Mouse (Mus musculus): ENCODE data around the gene Ddit4.

The Ddit4 gene

DNA sequence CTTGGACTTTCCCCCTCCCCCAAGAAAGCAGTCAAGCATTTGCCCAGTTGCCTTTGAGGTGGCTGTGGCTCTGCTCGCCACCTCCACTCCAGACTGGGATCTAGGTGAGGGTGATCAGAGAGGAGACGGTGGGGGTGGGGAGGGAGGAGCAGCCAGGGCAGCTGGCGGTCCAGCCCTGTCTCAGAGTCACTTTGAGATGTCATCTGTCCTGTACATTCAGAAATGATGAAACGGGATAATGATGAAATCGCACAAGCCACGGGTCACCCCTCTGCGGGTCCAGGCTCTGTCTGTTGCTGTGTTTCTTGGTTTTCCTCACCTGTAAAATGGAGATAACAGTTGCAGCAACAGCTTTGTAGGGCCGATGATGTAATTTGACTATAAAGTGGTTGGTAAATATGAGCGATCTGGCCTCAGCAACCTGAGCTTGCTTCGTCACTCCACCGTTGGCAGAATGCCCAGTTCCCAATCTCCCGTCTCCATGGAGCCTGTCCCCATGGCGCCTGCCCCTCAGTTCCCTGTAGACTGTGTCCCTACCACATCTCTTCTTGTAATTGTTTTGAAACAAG is 8.1 kb downstream of the Ddit4 start:
- peak; percentile 66; the same call in 1 of the 2 replicates for TF ChIP-seq GATA4 (IDR thresholded peaks at IDR 0.05; ENCODE audit: insufficient replicate concordance, low read length)

- TF ChIP-seq GATA4 (IDR thresholded peaks at IDR 0.05; ENCODE audit: insufficient replicate concordance, low read length): no peak
Measured at GRCm38 (mm10) chr10:59942847-59943420, 8.7 kb downstream of the Ddit4 start.

DNA sequence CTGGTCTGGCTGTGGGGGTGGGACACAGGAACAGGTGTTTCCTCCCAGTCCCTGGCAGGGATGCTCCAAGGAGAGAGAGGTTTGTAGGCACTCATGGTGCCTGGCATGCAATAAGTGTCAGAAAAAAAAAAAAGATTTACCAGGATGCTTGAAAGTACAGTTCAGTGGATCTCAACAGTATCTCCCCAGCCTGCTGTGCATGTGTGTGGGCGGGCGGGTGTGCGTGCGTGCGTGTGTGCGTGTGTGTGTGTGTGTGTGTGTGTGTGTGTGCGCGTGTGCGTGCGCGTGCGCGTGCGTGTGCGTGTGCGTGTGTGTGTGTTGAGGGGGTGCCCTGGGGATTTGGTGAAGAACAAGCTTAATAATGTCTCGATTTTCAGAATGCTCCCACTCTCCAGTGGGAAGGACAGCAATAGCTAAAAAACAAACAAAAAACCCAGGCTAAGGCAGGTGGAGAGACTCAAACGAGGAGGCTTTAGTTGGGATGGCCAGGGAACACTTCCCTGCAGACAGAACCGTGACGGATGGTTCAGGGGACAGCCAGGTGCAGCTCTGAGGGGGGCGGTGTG is 9.3 kb downstream of the Ddit4 start:
- TF ChIP-seq GATA4 (IDR thresholded peaks at IDR 0.05; ENCODE audit: insufficient replicate concordance, low read length): no peak

GRCm38 (mm10) chr10:59939081-59939480 is 12.6 kb downstream of the Ddit4 start:
- no peak for TF ChIP-seq GATA4 (IDR thresholded peaks at IDR 0.05; ENCODE audit: insufficient replicate concordance, low read length)

GRCm38 (mm10) chr10:59938662-59939061 is 13.0 kb downstream of the Ddit4 start:
- no peak for TF ChIP-seq GATA4 (IDR thresholded peaks at IDR 0.05; ENCODE audit: insufficient replicate concordance, low read length)

DNA sequence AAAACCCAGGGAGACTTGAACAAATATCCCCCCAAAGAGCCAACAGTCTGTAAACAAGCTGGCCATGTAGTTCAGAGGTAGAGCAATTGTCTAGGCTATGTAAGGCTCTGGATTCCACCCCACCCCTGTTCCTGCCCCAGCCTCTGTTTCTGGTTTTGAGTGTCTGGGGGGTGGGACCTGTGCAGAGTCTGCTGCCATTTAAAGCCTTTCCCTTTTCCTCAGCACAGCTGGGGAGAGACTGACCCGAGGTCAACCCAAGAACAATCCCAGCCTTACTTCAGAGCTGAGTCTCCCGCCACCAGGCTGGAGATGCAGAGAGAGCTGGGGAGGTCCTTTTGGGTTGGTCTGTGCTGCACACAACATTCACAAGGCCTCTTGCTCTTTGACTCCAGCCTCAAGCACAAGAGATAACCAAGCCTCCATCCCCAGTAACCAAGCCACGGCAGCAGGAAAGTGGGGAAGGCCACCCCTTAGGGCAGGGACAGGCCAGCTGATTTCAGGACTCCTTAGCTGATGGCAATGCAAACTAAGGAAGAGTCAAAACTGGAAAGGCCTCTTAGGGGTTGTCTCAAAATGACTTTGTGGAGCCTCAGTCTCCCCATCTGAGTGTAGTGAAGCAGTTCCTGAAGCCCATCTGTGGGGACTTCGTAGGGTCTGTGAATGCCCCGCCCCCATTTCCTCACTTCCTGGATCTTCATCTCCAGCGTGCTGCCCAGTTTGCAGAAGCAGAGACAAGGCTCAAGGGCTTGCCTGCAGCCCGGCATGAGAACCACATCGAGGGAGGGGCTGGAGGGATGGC is 15.4 kb downstream of the Ddit4 start:
- no peak for TF ChIP-seq GATA4 (IDR thresholded peaks at IDR 0.05; ENCODE audit: insufficient replicate concordance, low read length)

DNA sequence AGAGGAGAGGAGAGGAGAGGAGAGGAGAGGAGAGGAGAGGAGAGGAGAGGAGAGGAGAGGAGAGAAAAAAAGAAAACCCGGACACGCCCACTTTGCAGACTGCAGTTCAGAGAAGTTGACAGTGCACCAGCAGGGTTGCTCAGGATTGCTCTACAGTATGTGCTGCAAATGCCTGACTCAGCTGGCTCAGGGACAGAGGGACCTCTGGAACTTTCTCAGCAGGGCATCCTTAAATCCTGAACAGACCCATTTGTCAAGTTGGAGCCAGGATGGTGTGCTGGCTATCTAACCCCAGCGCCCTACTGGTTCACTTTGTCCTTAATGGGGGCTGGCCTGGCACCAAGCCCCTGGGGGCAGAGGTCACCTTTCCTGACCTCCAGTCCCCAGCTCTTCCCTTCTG is 17.6 kb downstream of the Ddit4 start:
- TF ChIP-seq GATA4 (IDR thresholded peaks at IDR 0.05; ENCODE audit: insufficient replicate concordance, low read length): no peak

DNA sequence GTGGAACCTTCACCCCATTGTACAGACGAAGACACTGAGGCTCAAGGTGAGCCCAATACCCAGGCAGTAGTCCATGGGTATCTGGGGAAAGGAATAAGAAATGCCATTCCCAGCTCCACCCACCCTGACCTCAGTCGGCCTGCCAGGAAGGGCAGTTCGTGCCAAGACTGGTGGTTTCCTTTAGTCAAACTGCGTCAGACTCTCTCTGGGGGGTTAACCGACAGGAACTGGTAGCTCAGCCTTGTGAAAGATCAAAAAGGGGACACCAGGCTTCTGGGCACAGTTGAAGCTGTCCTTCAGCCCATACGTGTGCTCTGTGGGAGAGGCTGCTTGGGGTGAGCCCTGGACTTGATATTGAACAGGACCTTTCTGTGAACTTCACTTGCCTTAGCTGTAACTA is 19.1 kb downstream of the Ddit4 start:
- no peak for TF ChIP-seq GATA4 (IDR thresholded peaks at IDR 0.05; ENCODE audit: insufficient replicate concordance, low read length)

- no peak for TF ChIP-seq GATA4 (IDR thresholded peaks at IDR 0.05; ENCODE audit: insufficient replicate concordance, low read length)
Measured at GRCm38 (mm10) chr10:59930996-59931395, 20.6 kb downstream of the Ddit4 start.

DNA sequence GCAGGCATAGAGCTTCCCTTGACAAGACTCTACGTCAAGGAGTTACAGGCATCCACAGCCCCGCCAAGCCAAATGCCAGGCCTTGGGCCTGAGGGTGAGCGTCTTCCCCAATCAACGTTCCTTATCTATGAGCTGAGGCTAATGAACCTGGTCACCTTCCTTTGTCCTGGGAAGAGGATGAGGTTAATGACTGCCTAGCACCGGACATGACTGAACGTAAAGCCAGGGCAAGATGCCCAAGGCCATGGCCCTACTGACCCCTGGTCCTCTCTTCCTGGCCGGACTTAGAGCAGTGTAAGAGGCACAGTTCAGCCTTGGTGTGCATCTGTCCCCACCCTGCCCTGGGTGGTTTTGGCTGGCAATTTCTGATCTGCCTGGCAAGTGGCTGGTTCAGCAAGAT is 22.4 kb downstream of the Ddit4 start:
- TF ChIP-seq GATA4 (IDR thresholded peaks at IDR 0.05; ENCODE audit: insufficient replicate concordance, low read length): peak; percentile 76; the same call in 1 of the 2 replicates

DNA sequence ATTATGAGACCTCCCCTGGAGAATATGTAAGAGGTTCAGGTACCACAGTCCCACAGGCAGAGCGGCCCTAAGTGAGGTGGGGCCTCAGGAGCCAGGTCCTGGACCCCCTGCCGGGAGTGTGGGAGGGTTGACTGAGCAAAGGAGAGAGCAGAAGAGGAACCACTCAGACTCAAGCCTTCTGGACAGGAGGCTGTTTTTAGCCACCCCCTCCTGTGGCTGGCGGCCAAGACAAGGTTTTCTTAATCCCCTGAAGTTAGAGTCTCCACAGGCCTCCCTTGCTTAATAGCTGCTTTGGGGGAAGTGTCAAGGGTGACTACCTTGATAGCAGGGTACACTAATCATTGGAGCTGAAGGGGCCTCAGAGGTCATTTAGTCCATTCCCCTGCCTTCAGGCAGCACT is 27.3 kb downstream of the Ddit4 start:
- TF ChIP-seq GATA4 (IDR thresholded peaks at IDR 0.05; ENCODE audit: insufficient replicate concordance, low read length): no peak

DNA sequence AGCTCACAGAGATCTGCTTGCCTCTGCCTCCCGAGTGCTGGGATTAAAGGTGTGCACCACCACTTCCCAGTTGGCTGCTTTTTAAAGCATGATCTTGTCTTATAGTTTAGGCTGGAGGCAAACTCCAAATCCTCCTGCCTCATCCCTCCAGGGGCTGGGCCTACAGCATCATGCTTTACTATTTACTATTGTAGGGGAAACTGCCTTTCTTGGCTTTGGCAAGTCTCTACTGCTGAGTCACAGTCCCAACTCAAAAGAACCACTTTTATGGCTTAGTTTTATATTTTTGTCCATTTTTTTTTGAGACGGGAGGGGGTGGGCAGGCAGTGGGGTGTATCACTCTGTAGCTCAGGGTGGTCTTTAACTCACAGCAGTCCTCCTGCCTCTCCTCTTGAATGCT is 28.1 kb downstream of the Ddit4 start:
- TF ChIP-seq GATA4 (IDR thresholded peaks at IDR 0.05; ENCODE audit: insufficient replicate concordance, low read length): no peak

GRCm38 (mm10) chr10:59920810-59921681 is 30.6 kb downstream of the Ddit4 start:
- TF ChIP-seq GATA4 (IDR thresholded peaks at IDR 0.05; ENCODE audit: insufficient replicate concordance, low read length): no peak

DNA sequence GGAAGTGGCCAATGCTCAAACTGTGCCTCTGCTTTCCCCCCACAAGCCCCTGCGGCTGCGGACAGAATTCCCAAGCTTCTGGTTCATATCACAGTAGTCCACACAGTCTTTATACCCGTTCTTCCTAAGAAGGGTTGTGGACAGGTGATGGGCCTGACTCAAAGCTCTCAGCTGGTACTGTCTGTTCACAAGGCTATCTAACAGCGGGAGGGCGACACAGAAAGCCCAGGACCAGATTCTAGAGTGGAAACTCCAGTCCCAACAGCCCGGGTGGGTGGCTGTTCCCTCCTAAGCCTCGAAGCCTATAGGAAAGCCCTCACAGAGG is 31.2 kb downstream of the Ddit4 start:
- no peak for TF ChIP-seq GATA4 (IDR thresholded peaks at IDR 0.05; ENCODE audit: insufficient replicate concordance, low read length)

DNA sequence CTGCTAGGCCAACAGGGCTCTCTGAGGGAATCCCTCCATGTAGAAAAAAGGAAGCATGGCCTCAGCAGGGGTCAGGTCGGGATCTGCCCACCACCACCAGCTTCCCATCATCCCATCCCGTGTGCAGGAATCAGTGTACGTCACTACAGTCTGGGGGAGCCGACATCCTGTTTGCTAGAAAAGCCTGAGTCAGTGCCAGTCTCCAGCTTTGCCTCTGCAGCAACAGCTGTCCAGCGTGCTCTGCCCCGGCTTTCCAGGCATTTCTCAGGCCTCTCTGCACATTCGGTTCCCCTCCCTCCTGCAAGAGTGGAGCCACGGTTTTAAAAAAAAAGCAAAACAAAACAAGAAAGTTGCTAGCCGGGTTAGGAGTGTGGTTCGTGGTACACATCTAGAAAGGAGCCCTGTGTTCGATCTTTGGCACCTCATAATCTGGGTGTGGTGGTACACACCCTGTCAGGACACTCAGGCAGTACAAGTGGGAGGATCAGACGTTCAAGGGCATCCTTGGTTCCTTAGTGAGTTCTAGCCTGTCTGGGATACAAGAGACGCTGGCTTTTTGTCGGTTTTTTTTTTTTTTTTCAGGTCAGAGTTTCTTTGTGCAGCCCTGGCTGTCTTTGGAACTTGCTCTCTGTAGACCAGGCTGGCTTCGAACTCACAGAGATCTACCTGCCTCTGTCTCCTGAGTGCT is 32.0 kb downstream of the Ddit4 start:
- TF ChIP-seq GATA4 (IDR thresholded peaks at IDR 0.05; ENCODE audit: insufficient replicate concordance, low read length): no peak

All from liver, adult (tissue).